Mouse (Mus musculus): ENCODE data around the gene Llgl2. TPM values are rescaled to one million over a fixed set of nuclear protein-coding genes. Genes with fewer than 3 reads are reported as not detected.
A peak's percentile ranks its signal among the peaks of the same experiment; 100 is the strongest.

Llgl2 gene
- polyA plus RNA-seq, 1 experiment from 2014 or later: 31.9 TPM

DNA sequence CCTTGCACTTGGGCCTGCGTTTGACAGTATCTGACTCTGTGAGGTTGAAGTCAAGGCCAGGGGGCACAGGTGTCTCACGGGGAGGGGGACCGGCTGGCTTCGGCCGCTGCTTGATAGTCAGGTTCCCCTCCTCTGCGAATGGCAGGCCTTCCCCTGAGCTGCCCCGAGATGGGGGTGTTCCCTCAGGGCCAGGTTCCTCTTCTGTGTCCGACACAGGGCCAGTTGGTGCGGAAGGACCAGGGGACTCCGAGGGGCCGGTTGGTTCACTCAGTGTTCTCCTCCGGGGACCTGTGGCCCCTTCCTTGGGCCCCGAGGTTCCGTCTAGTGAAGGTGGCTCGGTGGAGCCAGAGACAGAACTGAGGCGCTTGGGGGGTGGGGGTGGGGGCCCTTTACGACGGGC, 22.9 kb upstream of the Llgl2 start:
- no peak overlapping the region for H3K4me2 ChIP-seq
- H3K4me3 ChIP-seq (ENCODE audit: low read depth, low read length): no peak overlapping the region
- H3K27me3 ChIP-seq (ENCODE audit: insufficient read depth, low read length): no peaks in the 10 kb centered on the region
- no peak for TF ChIP-seq CTCF (IDR thresholded peaks at IDR 0.05; ENCODE audit: low read depth)
- DNase-seq (no peak), ATAC-seq (ENCODE audit: insufficient read depth) (no peak)
- H3K9ac ChIP-seq: no peak overlapping the region
- no peak overlapping the region for H3K27ac ChIP-seq (ENCODE audit: low read depth)
- H3K4me1 ChIP-seq (ENCODE audit: insufficient read depth): no peaks in the 10 kb centered on the region
- 87% methylated on average over 18 of the region's 18 CpGs for WGBS
- H3K9me3 ChIP-seq (ENCODE audit: low read depth, low read length): no peaks in the 10 kb centered on the region
- peaks cover 93% of the 10 kb centered on the region for H3K36me3 ChIP-seq (ENCODE audit: insufficient read depth)

GRCm38 (mm10) chr11:115803072-115803709, 20.7 kb upstream of the Llgl2 start:
- H3K9ac ChIP-seq: no peak overlapping the region
- no peak overlapping the region for H3K4me3 ChIP-seq (ENCODE audit: low read depth, low read length)
- no peak for ATAC-seq (ENCODE audit: insufficient read depth)
- WGBS: 89% methylated on average over 24 of the region's 24 CpGs
- no peak overlapping the region for H3K27ac ChIP-seq (ENCODE audit: low read depth)
- H3K4me1 ChIP-seq (ENCODE audit: insufficient read depth): no peaks in the 10 kb centered on the region
- no peak for DNase-seq
- H3K36me3 ChIP-seq (ENCODE audit: insufficient read depth): peaks cover 89% of the 10 kb centered on the region
- no peak overlapping the region for H3K4me2 ChIP-seq
- no peak; the same call in 1 of the 2 replicates for TF ChIP-seq CTCF (IDR thresholded peaks at IDR 0.05; ENCODE audit: low read depth)
- no peaks in the 10 kb centered on the region for H3K27me3 ChIP-seq (ENCODE audit: insufficient read depth, low read length)
- H3K9me3 ChIP-seq (ENCODE audit: low read depth, low read length): no peaks in the 10 kb centered on the region

- 94% methylated on average over 7 of the region's 7 CpGs for WGBS
Measured at GRCm38 (mm10) chr11:115805005-115805404, 18.8 kb upstream of the Llgl2 start.

DNA sequence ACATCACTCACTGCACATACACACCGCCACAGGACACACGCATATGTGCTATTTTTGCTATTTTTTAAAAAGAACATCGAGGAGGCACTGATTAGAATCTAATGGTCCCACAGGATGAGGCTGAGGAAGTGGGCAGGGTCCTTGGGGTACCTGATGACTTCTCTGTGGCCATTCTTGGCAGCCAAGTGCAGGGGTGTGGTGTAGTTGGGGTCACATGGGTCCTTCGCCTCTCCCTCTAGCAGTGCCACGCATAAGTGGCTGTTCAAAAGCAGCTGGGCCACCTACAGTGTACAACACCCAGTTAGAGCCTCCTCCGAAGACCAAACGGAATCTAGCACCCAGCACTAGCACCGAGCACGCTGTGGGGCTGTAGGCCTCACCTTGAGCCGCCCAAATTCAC, 17.7 kb upstream of the Llgl2 start:
- WGBS: 90% methylated on average over 10 of the region's 10 CpGs
- Histone ChIP-seq H3K27ac (ENCODE audit: low read depth) (no peak overlapping the region), H3K36me3 (ENCODE audit: insufficient read depth) (peaks cover 65% of the 10 kb centered on the region), H3K4me3 (ENCODE audit: low read depth, low read length) (no peak overlapping the region), H3K4me1 (ENCODE audit: insufficient read depth) (peaks cover 25% of the 10 kb centered on the region), H3K9me3 (ENCODE audit: low read depth, low read length) (no peaks in the 10 kb centered on the region), H3K27me3 (ENCODE audit: insufficient read depth, low read length) (no peaks in the 10 kb centered on the region), H3K9ac (no peak overlapping the region), H3K4me2 (no peak overlapping the region)
- DNase-seq (no peak), ATAC-seq (ENCODE audit: insufficient read depth) (no peak)
- no peak for TF ChIP-seq CTCF (IDR thresholded peaks at IDR 0.05; ENCODE audit: low read depth)

More at GRCm38 (mm10) chr11:115805005-115805404, 18.8 kb upstream of the Llgl2 start:
- Histone ChIP-seq H3K36me3 (ENCODE audit: insufficient read depth) (peaks cover 70% of the 10 kb centered on the region), H3K4me1 (ENCODE audit: insufficient read depth) (peaks cover 15% of the 10 kb centered on the region), H3K4me2 (no peak overlapping the region), H3K9me3 (ENCODE audit: low read depth, low read length) (no peaks in the 10 kb centered on the region), H3K27me3 (ENCODE audit: insufficient read depth, low read length) (no peaks in the 10 kb centered on the region), H3K27ac (ENCODE audit: low read depth) (no peak overlapping the region), H3K9ac (no peak overlapping the region), H3K4me3 (ENCODE audit: low read depth, low read length) (no peak overlapping the region)
- ATAC-seq (ENCODE audit: insufficient read depth) (no peak; the same call in 1 of the 2 replicates), DNase-seq (no peak)
- no peak for TF ChIP-seq CTCF (IDR thresholded peaks at IDR 0.05; ENCODE audit: low read depth)

GRCm38 (mm10) chr11:115807306-115807705, 16.5 kb upstream of the Llgl2 start:
- peaks cover 35% of the 10 kb centered on the region for H3K4me1 ChIP-seq (ENCODE audit: insufficient read depth)
- no peak overlapping the region for H3K9ac ChIP-seq
- no peak for TF ChIP-seq CTCF (IDR thresholded peaks at IDR 0.05; ENCODE audit: low read depth)
- H3K4me3 ChIP-seq (ENCODE audit: low read depth, low read length): no peak overlapping the region
- DNase-seq: no peak
- H3K27ac ChIP-seq (ENCODE audit: low read depth): no peak overlapping the region
- no peak overlapping the region for H3K4me2 ChIP-seq
- peaks cover 62% of the 10 kb centered on the region for H3K36me3 ChIP-seq (ENCODE audit: insufficient read depth)
- WGBS: 78% methylated on average over 6 of the region's 6 CpGs
- H3K9me3 ChIP-seq (ENCODE audit: low read depth, low read length): no peaks in the 10 kb centered on the region
- no peaks in the 10 kb centered on the region for H3K27me3 ChIP-seq (ENCODE audit: insufficient read depth, low read length)
- no peak for ATAC-seq (ENCODE audit: insufficient read depth)

GRCm38 (mm10) chr11:115807971-115808370, 15.9 kb upstream of the Llgl2 start:
- Histone ChIP-seq H3K27ac (ENCODE audit: low read depth) (peak overlapping the region; percentile 76), H3K4me2 (peak overlapping the region; percentile 0; the same call in 1 of the 2 replicates), H3K36me3 (ENCODE audit: insufficient read depth) (peaks cover 55% of the 10 kb centered on the region), H3K9me3 (ENCODE audit: low read depth, low read length) (no peaks in the 10 kb centered on the region), H3K9ac (no peak overlapping the region; the same call in 1 of the 2 replicates), H3K4me3 (ENCODE audit: low read depth, low read length) (no peak overlapping the region), H3K4me1 (ENCODE audit: insufficient read depth) (peaks cover 38% of the 10 kb centered on the region), H3K27me3 (ENCODE audit: insufficient read depth, low read length) (no peaks in the 10 kb centered on the region)
- TF ChIP-seq CTCF (IDR thresholded peaks at IDR 0.05; ENCODE audit: low read depth): no peak
- ATAC-seq (ENCODE audit: insufficient read depth): no peak
- WGBS: 61% methylated on average over 11 of the region's 11 CpGs
- DNase-seq: no peak

DNA sequence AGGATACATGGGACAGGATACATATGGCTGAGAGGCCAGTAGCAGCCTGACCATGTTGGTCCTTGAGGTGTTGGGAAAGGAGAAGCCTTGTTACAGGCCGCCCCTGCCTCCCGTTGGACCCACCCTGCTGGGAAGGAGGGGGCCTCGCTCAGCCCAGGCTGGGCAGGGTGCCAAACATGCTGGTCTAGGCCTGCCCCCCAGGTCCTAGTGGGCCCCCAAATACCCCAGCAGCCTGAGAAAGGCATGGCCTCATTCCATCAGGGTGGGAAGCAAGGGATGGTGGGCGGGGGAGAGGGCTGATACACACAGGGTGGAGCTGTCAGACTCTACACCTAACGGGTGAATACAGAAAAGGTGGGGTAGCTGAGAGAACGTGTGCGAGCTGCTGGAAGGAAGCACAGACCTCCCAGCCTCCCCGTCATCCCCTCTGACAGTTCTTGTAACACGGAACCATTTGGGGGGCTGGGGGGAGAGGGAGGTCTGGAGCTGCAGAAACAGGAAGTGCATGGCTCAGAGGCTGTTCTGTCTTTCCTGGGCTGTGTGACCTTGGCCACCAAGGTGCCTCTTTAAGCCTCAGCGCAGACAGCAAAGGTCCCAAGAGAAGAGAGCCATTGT, 15.0 kb upstream of the Llgl2 start:
- peak overlapping the region; percentile 3 for H3K4me3 ChIP-seq (ENCODE audit: low read depth, low read length)
- no peaks in the 10 kb centered on the region for H3K9me3 ChIP-seq (ENCODE audit: low read depth, low read length)
- DNase-seq (peak; percentile 78), ATAC-seq (ENCODE audit: insufficient read depth) (peak; percentile 12; the same call in 1 of the 2 replicates)
- 19% methylated on average over 10 of the region's 10 CpGs for WGBS
- H3K27me3 ChIP-seq (ENCODE audit: insufficient read depth, low read length): no peaks in the 10 kb centered on the region
- peak overlapping the region; percentile 39 for H3K9ac ChIP-seq
- H3K27ac ChIP-seq (ENCODE audit: low read depth): peak overlapping the region; percentile 76
- H3K4me2 ChIP-seq: peak overlapping the region; percentile 95
- H3K36me3 ChIP-seq (ENCODE audit: insufficient read depth): peaks cover 47% of the 10 kb centered on the region
- peaks cover 38% of the 10 kb centered on the region for H3K4me1 ChIP-seq (ENCODE audit: insufficient read depth)
- no peak for TF ChIP-seq CTCF (IDR thresholded peaks at IDR 0.05; ENCODE audit: low read depth)

Data from lung, embryonic 14.5 days (tissue).